Mouse (Mus musculus): Measurements from ENCODE around the gene Miip.
"Not testable (repeated sequence)": the region's sequence is repeated elsewhere in the genome, so short reads cannot be mapped to it uniquely, and the experiment has no call there.

The Miip gene

DNA sequence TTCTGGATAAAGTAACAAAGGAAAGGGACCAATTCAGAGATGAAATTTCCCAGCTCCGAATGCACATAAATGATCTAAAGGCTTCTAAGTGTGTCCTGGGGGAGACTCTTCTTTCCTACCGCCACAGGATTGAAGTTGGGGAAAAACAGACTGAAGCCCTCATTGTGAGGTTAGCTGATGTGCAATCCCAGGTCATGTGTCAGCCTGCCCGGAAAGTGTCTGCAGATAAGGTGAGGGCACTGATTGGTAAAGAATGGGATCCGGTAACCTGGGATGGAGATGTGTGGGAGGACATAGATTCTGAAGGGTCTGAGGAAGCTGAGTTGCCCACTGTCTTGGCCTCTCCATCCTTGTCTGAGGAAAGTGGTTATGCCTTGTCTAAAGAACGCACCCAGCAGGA, 622 bp upstream of the Miip start:
- no peak for DNase-seq (ENCODE audit: low read depth, low spot score)

DNA sequence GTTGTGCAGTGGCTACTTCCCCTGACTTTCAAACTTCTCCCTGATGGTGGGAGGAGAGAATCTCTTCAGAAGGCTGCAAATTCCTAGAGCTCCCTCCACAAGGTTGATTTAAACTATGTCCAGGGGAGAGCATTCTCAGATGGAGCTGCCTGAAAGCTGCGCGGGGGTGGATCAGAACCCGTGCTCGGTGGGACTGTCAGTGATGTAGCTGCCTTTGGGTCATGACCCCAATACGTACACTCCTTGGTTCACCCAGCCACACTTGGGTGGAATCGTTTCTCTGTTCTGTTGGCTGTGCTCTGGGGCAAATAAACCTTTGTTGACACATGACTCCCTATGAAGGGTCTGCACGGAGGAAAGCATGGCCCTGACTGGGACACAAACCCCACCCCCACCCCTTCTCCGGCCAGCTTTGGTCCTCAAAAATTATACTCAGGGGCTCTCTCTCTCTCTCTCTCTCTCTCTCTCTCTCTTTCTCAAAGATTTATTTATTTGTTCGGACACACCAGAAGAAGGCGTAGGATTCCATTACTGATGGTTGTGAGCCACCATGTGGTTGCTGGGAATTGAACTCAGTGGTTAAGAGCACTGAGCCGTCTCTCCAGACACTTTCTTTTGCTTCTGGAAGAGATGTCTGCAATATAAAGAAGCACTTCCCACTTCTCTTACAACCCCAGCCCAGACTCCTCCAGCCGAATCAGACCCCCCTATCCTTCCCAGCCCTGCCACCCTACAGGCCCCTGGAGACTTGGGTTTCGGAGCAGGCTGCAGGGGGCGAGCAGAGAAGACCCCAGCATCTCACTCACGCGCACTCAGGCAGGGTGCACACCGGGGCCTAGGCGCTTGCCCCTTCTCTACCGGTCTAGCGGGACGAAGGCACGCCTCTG, 810 bp downstream of the Miip start:
- DNase-seq (ENCODE audit: low read depth, low spot score): no peak

DNA sequence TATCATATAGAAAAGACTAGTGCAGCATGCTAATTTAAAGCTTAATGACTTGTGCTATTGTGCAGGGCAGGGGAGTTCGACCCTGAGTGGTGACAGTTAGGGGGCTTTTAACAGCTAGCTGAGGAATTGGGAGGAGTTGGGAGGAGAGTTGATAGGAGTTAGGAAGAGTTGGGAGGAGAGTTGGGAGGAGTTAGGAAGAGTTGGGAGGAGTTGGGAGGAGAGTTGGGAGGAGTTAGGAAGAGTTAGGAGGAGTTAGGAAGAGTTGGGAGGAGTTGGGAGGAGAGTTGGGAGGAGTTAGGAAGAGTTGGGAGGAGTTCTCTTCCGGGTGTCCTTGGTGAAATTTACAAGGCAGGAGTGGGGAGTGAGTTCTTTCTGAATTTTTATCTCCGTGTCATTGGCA, 1.8 kb downstream of the Miip start:
- DNase-seq (ENCODE audit: low read depth, low spot score): not testable (repeated sequence)

DNA sequence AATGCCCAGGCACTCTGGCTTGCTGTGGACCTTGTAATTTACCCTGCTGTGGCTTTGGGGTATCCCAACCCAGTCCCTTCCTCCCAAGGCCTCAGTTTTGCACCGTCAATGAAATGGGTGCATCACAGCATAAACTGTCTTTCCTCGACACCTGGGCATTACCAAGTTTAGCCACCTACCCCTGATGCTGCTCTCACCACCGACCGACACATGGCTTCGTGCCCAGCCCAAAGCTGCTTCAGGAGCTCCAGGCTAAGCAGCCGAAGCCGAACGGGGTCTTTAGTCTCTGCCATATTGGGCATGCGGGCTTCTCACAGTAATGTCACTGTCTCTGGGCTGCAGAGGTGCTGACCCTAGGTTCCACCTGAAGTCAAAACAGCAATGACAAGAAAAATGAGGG, 2.6 kb downstream of the Miip start:
- DNase-seq (ENCODE audit: low read depth, low spot score): no peak

DNA sequence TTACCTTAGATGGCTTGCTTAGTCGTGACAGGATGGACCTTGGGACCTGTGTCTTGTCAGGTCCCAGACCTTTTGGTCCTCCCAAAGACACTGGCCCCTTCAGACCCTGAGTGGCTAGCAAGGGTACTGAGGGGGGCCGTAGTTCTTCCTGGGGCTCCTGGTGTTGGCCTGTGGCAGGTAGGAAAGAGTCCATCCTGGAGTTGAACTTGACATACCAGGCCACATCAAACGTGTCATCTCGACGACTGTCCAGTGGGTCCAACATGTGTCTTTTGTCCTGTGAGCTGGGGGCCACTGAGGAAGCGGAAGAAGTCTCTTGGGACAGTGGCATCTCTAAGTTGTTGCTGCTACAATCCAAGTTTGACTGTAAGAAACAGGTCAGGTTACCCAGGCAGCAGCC, 3.0 kb downstream of the Miip start:
- no peak for DNase-seq (ENCODE audit: low read depth, low spot score)

DNA sequence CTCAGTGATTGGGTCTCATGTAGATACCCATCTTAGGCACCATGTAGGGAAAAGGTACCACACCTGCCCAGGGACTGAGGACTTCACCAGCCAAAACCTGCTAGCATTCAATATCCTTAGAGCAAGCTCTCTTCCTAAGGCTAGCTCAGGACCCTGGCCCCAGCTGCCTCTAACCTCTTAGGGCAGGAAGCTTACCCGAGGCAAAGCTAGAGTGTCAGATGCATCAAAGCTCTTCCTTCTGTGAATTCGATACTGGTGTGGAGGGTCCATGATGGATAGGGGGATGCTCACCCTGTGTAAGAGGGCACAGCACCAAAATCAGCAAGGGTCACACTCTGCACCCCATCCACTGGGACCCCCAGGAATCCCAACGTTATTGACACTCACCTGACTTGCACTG, 6.6 kb downstream of the Miip start:
- no peak for DNase-seq (ENCODE audit: low read depth, low spot score)

DNA sequence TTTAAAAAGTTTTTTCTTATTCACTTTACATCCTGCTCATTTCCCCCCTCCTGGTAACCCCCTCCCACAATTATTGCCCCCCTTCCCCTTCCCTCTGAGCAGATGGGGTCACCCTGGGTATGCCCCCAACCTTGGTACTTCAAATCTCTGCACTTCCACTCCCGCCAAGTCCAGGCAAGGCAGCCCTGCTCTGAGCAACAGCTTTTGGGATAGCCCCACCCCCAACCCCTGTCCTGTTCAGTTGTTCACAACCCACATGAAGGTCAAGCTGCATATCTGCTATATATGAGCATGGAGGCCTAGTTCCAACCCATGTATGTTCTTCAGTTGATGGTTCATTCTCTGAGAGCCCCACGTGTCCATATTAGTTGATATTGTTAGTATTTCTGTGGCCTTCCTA, 17.8 kb downstream of the Miip start:
- DNase-seq (ENCODE audit: low read depth, low spot score): no peak

DNA sequence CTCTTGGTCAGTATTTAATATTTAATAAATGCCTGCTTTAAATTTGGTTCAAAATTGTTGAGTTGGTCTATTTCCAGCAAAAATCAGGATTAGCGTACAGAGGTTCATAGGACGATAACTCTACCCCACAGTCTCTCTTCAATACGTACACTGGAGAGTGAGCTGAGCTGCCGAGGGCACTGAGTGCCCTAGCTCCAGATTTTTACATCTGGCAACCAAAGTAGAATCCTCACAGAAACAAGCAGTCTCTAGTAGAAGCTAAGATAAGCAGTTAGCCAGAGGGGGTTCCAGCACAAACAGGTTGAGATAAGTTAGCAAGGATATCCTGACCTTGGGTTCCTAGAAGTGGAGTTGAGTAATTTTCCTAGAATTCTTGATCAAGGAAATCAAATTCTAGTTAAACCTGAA, 20.0 kb downstream of the Miip start:
- DNase-seq (ENCODE audit: low read depth, low spot score): no peak

DNA sequence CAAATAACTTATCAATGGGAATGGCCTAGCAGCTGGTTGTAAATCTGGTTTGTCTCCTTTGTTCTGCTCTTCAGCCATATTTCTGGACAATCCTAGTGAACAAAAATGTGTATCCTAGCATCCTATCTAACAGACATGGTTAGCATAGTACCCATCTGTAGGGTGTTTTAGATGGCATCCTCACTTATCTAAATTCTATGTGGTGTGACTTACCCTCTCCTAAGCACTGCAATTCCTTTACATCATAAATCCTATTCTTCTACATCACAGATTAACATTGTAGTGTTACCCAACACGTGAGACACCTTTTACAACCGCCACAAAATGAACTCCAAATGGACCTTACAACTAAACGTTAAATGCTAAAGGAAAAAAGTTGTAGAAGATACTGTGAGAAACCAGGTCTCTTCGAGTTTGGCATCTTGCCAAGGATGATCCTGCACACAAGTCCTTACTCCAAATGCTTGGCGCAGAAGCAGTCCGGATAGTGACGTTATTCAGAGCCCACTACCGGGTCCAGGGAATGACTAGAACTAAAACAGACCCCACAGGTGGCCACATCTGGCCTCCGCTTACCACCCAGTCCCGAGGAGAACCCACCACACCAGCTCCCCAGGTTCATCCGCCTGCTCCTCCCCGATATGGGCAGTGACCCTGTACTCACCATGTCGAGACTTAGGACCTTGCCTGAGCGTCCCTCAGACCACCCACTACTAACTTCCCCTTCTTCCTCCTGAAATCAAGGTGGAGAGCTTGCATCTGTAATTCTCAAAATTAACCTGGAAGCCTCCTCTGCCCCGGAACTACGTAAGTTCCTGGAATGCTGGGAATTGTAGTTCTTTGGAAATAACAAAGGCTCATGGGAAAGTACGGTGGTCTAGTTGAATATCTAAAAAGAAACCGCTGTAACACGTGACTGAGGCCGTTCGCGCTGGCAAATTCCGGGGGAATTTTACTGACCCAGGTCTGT, 20.7 kb downstream of the Miip start, which contains the start of gene Zfp933:
Gene Zfp933 (minus strand): TSS at position 753 of the 970 bp plus-strand sequence.
- peak; percentile 97 for DNase-seq (ENCODE audit: low read depth, low spot score)

DNA sequence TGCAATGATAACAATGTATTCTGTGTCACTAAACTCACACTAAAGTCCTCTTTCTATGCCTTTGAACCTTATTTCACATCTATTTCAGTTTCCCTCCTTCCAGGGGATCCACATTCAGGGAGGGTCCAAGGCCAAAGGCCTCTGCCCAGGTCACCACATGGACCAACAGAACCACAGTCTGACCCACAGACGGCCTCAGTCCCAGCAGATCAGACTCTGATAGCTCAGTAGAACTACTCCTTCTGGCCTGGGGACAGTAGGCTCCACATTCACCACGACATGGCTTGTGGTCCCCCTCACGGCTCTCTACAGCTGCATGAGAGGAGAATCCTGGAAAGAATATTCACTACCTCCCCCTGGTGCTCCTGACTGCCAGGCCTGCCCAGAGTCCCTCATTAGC, 25.7 kb downstream of the Miip start:
- DNase-seq (ENCODE audit: low read depth, low spot score): no peak

DNA sequence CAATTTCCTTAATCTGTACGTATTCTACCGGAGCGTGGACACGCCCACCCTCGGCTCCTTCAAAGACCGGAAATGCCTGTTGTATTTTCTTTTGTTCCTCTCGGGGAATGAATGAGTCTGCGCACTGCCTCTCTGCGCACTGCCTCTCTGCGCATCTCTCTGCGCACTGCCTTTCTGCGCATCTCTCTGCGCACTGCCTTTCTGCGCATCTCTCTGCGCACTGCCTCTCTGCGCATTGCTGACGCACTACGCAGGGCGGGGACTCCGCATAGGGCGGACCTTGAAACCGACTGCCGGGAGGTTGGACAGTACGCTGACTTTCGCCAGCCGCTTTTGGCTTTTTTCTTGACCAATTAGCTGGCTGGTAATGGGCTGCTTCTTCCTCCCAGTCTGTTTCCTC, 29.3 kb downstream of the Miip start:
- not testable (repeated sequence) for DNase-seq (ENCODE audit: low read depth, low spot score)

DNA sequence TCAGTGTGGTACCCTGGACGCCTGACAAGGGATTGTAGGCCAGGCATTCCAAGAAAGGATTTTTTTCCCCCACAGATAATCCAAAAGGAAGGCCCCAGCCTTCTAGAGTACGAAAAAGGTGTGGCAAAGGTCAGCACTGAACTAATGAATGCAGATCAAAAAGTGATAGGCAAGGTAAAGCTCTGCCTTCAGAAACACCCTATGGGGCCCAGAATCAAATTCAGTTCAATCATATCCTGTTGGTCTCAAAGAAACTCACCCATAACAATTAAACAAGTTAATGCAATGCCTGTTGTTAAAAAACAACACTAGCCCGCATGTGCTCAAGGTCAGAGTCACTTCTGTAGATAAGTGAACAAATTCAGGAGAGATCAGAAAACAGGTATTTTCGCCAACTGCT, 44.2 kb downstream of the Miip start:
- no peak for DNase-seq (ENCODE audit: low read depth, low spot score)

DNA sequence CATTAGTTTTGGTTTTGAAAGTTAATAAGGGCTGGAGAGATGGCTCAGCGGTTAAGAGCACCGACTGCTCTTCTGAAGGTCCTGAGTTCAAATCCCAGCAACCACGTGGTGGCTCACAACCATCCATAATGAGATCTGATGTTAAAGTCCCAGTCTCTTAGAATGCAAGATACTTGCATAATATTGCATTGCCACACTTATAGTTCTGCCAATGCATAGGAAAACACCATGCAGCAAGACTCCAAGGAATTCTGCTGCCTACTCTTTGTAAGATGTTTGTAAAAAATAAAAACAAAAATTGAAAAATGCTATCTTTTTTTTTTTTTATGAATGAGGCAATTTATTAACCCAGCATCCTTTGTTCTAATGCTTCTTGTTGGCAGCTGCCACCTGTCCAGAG, 47.2 kb downstream of the Miip start:
- DNase-seq (ENCODE audit: low read depth, low spot score): not testable (repeated sequence)

DNA sequence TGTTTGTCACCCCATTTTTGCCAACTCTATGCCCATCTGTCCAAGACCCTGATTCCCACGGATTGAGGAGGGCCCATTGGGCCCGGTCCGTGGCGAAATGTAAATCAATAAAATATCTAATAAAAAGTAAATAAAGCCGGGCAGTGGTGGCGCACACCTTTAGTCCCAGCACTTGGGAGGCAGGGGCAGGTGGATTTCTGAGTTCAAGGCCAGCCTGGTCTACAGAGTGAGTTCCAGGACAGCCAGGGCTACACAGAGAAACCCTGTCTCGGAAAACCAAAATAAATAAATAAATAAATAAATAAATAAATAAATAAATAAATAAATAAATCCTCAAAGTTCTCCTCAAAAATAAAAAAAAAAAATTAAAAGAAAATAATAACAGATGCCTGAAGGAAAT, 49.0 kb downstream of the Miip start:
- not testable (repeated sequence) for DNase-seq (ENCODE audit: low read depth, low spot score)

DNA sequence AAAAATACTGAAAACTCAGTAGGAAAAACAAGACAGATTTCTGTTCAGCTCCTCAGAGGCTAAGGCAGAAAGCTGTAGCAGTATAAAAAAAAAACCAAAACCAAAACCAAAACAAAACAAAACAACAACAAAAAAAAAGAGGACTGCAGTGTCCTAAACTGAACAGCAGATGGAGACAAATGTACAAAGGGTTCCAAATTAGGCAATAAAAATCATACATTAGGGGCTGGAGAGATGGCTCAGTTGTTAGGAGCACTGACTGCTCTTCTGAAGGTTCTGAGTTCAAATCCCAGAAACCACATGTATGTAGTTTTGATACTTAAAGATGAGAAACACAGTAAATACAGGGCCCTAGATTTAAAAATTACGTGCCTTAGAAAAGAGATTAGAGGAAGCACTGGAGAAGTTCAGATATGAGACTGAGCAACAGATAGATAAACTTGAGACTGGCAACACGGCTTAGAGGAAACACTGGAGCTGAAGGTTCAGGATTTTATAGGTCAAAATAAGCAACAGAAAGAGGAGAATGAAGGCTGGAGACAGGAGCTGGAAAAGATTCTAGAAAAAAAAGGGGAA, 53.9 kb downstream of the Miip start:
- DNase-seq (ENCODE audit: low read depth, low spot score): no peak

DNA sequence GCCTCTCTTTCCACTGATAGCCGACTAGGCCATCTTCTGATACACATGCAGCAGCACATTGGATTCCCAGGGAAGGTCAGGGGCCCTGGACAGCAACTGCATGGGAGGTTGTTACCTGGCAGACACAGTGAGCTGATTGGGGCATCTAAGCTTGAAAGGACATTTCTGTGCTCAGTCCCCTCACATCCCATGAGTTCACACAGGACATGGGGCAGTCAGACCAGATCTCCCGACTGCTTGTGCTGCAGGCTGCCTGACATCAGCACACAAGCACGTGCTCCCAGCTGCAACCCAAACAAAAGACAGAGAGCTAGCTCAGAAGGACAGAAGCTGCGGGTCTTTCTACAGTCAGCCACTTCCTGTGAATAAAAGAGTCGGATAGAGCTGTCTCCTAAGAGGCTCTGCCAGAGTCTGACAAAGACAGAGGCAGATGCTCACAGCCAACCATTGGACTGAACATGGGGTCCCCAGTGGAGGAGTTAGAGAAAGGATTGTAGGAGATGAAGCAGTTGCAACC, 55.3 kb downstream of the Miip start:
- DNase-seq (ENCODE audit: low read depth, low spot score): no peak

Measured in telencephalon, adult 2 months (tissue).